Mouse (Mus musculus): ENCODE results near the gene Igfbp1. TPM values are rescaled to one million over a fixed set of nuclear protein-coding genes. Genes with fewer than 3 reads are reported as not detected.

Igfbp1 gene
- polyA plus RNA-seq, 1 experiment from 2014 or later = 1,767 TPM

DNA sequence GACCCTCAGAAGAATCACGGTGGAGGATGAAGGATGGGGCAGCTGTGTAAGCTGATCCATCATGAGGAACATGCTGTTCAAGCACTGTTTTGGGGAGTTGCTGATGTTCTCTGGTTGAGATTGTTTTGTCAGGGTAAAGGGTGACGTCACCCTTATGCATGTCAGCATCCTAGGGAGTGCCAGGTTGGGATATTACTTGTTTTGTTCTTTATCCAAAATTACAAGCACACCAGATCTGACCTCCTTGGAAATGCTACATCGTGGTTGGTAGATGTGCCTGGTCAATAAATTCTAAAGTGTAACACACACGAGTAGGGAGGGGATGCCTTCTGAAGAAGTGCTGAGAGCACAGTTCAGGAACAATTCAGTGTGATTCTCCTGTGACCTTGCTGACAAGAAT is 41.2 kb upstream of the Igfbp1 start:
- Histone ChIP-seq H3K4me3 (ENCODE audit: low read depth, low read length) (no peak overlapping the region), H3K4me1 (ENCODE audit: insufficient read depth) (peaks cover 12% of the 10 kb centered on the region), H3K9ac (replicated peaks) (no peak overlapping the region), H3K4me2 (ENCODE audit: low read depth, low read length) (no peak overlapping the region), H3K9me3 (ENCODE audit: low read length) (no peaks in the 10 kb centered on the region), H3K36me3 (replicated peaks; ENCODE audit: insufficient read depth, low read length) (peaks cover 4% of the 10 kb centered on the region), H3K27me3 (ENCODE audit: insufficient read depth, low read length) (no peaks in the 10 kb centered on the region), H3K27ac (ENCODE audit: low read depth) (peak overlapping the region; percentile 89)
- DNase-seq = no peak
- 44% methylated on average over 4 of the region's 4 CpGs for WGBS (ENCODE audit: insufficient replicate concordance)
- ATAC-seq = peak; percentile 77
- peak; percentile 84 for TF ChIP-seq EP300 (IDR thresholded peaks at IDR 0.05; ENCODE audit: low read depth)
- no peak for TF ChIP-seq CTCF (IDR thresholded peaks at IDR 0.05; ENCODE audit: low read depth)

DNA sequence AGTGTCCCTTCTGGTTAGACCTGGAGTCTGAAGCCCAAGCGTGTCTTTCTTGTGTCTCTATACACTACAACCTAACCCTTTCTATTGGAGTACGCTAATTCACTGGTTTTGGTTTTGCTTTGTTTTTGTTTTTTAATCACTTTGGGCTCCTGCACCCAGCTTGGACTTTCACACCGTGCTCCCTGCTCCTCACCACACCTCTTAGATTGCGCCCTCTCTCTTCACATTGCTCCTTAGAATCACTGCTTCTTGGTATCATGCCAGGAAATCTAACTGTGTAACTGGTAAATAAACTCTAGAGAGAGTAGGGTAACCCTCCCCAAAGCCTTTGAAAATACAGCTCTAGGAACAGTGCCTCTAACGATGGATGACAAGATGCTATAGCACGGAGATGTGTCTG is 39.4 kb upstream of the Igfbp1 start:
- DNase-seq (no peak), ATAC-seq (no peak)
- Histone ChIP-seq H3K36me3 (replicated peaks; ENCODE audit: insufficient read depth, low read length) (no peaks in the 10 kb centered on the region), H3K9ac (replicated peaks) (no peak overlapping the region), H3K4me3 (ENCODE audit: low read depth, low read length) (no peak overlapping the region), H3K4me2 (ENCODE audit: low read depth, low read length) (no peak overlapping the region), H3K9me3 (ENCODE audit: low read length) (no peaks in the 10 kb centered on the region), H3K27me3 (ENCODE audit: insufficient read depth, low read length) (no peaks in the 10 kb centered on the region), H3K27ac (ENCODE audit: low read depth) (peak overlapping the region; percentile 84), H3K4me1 (ENCODE audit: insufficient read depth) (peaks cover 13% of the 10 kb centered on the region)
- no peak for TF ChIP-seq EP300 (IDR thresholded peaks at IDR 0.05; ENCODE audit: low read depth)
- TF ChIP-seq CTCF (IDR thresholded peaks at IDR 0.05; ENCODE audit: low read depth) = no peak
- 65% methylated on average over 6 of the region's 6 CpGs for WGBS (ENCODE audit: insufficient replicate concordance)

- no peak overlapping the region for H3K4me3 ChIP-seq (ENCODE audit: low read depth, low read length)
- H3K4me2 ChIP-seq (ENCODE audit: low read depth, low read length) = no peak overlapping the region
- no peaks in the 10 kb centered on the region for H3K27me3 ChIP-seq (ENCODE audit: insufficient read depth, low read length)
- peaks cover 11% of the 10 kb centered on the region for H3K4me1 ChIP-seq (ENCODE audit: insufficient read depth)
- DNase-seq = no peak
- H3K9ac ChIP-seq (replicated peaks) = no peak overlapping the region
- no peaks in the 10 kb centered on the region for H3K9me3 ChIP-seq (ENCODE audit: low read length)
- peak overlapping the region; percentile 41 for H3K27ac ChIP-seq (ENCODE audit: low read depth)
- H3K36me3 ChIP-seq (replicated peaks; ENCODE audit: insufficient read depth, low read length) = no peaks in the 10 kb centered on the region
- TF ChIP-seq CTCF (IDR thresholded peaks at IDR 0.05; ENCODE audit: low read depth) = no peak
- no peak for TF ChIP-seq EP300 (IDR thresholded peaks at IDR 0.05; ENCODE audit: low read depth)
- 56% methylated on average over 6 of the region's 6 CpGs for WGBS (ENCODE audit: insufficient replicate concordance)
- ATAC-seq = no peak
Observed at GRCm38 (mm10) chr11:7160146-7160545, 37.4 kb upstream of the Igfbp1 start.

- DNase-seq = no peak
- Histone ChIP-seq H3K27me3 (ENCODE audit: insufficient read depth, low read length) (no peaks in the 10 kb centered on the region), H3K4me2 (ENCODE audit: low read depth, low read length) (no peak overlapping the region), H3K36me3 (replicated peaks; ENCODE audit: insufficient read depth, low read length) (no peaks in the 10 kb centered on the region), H3K27ac (ENCODE audit: low read depth) (peak overlapping the region; percentile 41), H3K9ac (replicated peaks) (no peak overlapping the region), H3K4me3 (ENCODE audit: low read depth, low read length) (no peak overlapping the region), H3K4me1 (ENCODE audit: insufficient read depth) (peaks cover 11% of the 10 kb centered on the region), H3K9me3 (ENCODE audit: low read length) (no peaks in the 10 kb centered on the region)
- ATAC-seq = no peak
- WGBS (ENCODE audit: insufficient replicate concordance) = 23% methylated on average over 4 of the region's 4 CpGs
- no peak for TF ChIP-seq EP300 (IDR thresholded peaks at IDR 0.05; ENCODE audit: low read depth)
- no peak for TF ChIP-seq CTCF (IDR thresholded peaks at IDR 0.05; ENCODE audit: low read depth)
Observed at GRCm38 (mm10) chr11:7160637-7161101, 36.9 kb upstream of the Igfbp1 start.

DNA sequence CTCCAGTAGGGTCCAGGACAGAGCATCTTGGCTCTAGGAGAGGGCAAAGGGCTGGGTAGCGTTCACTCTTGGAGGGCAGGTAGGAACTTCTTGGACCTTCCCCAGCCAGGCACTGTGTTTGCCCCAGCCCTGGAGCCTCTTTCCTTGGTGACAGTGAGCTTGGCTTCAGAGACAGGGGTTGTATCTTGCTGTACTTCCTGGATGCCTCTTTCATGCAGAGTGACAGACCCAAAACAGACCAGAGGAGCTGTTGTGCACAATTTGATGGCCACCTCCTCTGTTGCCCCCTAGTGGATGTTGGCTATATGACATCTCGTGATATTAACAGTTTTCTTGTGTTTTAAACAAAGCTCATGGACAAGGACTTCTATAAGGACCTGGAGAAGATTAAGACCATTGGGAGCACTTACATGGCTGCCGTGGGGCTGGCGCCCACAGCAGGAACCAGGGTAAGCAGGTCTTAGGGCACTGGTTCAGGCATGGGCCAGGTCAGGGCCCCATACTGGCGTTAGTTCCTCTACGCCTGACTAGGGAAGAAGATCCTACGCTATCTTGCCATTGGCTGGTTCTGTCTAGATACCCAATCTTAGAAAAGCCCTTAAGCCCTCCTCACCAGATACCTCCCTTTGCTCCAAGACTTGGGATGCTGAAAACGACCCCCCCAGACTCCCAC is 35.9 kb upstream of the Igfbp1 start:
- H3K9me3 ChIP-seq (ENCODE audit: low read length) = no peaks in the 10 kb centered on the region
- peaks cover 11% of the 10 kb centered on the region for H3K4me1 ChIP-seq (ENCODE audit: insufficient read depth)
- H3K27me3 ChIP-seq (ENCODE audit: insufficient read depth, low read length) = no peaks in the 10 kb centered on the region
- ATAC-seq (no peak), DNase-seq (no peak)
- TF ChIP-seq EP300 (IDR thresholded peaks at IDR 0.05; ENCODE audit: low read depth) (no peak), CTCF (IDR thresholded peaks at IDR 0.05; ENCODE audit: low read depth) (peak; percentile 86)
- no peaks in the 10 kb centered on the region for H3K36me3 ChIP-seq (replicated peaks; ENCODE audit: insufficient read depth, low read length)
- no peak overlapping the region for H3K4me3 ChIP-seq (ENCODE audit: low read depth, low read length)
- 0 out of 2 replicates have a peak overlapping the region, but pooled peaks have one; percentile 41 for H3K27ac ChIP-seq (ENCODE audit: low read depth)
- no peak overlapping the region for H3K9ac ChIP-seq (replicated peaks)
- no peak overlapping the region for H3K4me2 ChIP-seq (ENCODE audit: low read depth, low read length)
- 72% methylated on average over 8 of the region's 8 CpGs for WGBS (ENCODE audit: insufficient replicate concordance)

DNA sequence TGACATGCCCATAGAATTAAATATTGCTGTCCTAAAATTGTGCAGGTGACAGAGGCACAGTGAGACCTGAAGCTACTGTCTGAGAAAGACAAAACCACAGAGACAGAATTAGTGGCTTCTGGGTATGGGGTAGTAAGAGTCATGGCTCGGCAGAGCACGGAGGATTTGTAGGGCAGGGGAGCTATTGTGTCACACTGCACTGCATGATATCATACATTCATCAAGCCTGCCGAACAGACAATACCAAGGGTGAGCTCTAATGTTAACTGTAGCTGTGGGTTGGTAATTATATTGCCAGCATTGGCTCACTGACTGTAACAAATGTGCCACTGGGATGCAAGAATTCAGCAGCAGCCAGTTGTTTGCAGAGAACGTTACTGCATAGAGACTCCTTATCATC is 33.2 kb upstream of the Igfbp1 start:
- no peak for ATAC-seq
- no peak overlapping the region for H3K4me2 ChIP-seq (ENCODE audit: low read depth, low read length)
- H3K4me3 ChIP-seq (ENCODE audit: low read depth, low read length) = no peak overlapping the region
- no peaks in the 10 kb centered on the region for H3K36me3 ChIP-seq (replicated peaks; ENCODE audit: insufficient read depth, low read length)
- peaks cover 8% of the 10 kb centered on the region for H3K4me1 ChIP-seq (ENCODE audit: insufficient read depth)
- WGBS (ENCODE audit: insufficient replicate concordance) = 59% methylated on average over 4 of the region's 4 CpGs
- DNase-seq = no peak
- H3K9ac ChIP-seq (replicated peaks) = no peak overlapping the region
- H3K27me3 ChIP-seq (ENCODE audit: insufficient read depth, low read length) = no peaks in the 10 kb centered on the region
- H3K9me3 ChIP-seq (ENCODE audit: low read length) = no peaks in the 10 kb centered on the region
- no peak overlapping the region for H3K27ac ChIP-seq (ENCODE audit: low read depth)
- no peak for TF ChIP-seq EP300 (IDR thresholded peaks at IDR 0.05; ENCODE audit: low read depth)
- TF ChIP-seq CTCF (IDR thresholded peaks at IDR 0.05; ENCODE audit: low read depth) = no peak

All from liver, postnatal 0 days (tissue).